Mouse (Mus musculus): ENCODE data around the gene Ccdc73.

DNA sequence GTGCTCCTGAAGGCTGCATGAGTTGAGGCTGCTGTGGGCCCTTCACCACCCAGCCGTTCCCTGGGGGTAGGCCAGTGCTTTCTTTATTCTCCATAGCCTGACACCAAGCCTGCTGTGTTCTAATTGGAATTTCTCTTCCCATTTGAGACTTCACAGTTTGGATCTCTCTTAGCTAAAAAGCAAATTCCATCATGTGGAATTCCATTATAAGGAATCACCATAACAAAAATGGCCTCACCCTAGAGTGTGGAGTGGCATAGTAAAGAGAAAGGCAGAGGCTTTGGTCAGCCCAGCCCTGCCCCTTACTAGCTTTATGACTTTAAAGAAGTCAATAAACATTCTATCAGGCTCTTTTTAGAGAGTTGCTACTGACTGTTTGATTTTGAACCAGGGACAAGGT, 180.7 kb downstream of the Ccdc73 start:
- TF ChIP-seq CTCF (IDR thresholded peaks at IDR 0.05; ENCODE audit: control insufficient read depth, insufficient read depth, insufficient replicate concordance, low read depth, low read length), result no peak
- no peak for TF ChIP-seq POLR2A (IDR thresholded peaks at IDR 0.05; ENCODE audit: control insufficient read depth, low read depth, low read length)

Data from testis, adult 2 months (tissue).